Mouse (Mus musculus) intestine, embryonic 16.5 days (tissue): ENCODE data around the gene Trim61. TPM values are rescaled to one million over a fixed set of nuclear protein-coding genes. Genes with fewer than 3 reads are reported as not detected.
A peak's percentile ranks its signal among the peaks of the same experiment; 100 is the strongest.

Source experiments
- ATAC-seq: fragments of 200-750 bp; cut with Nextera tagmentation; 2 replicates; pipeline ENCODE4 v1.8.0; 2017; ENCODE audit warnings: moderate TSS enrichment, moderate library complexity
- H3K27ac ChIP-seq: fragments of 300-500 bp; sonication (generic); 2 replicates; pipeline ENCODE4 v1.5.1; 2014; ENCODE audit warnings: mild to moderate bottlenecking, low read length
- H3K27me3 ChIP-seq: fragments of 300-500 bp; sonication (generic); replicated peaks from 2 replicates; pipeline ENCODE4 v1.6.1; 2014; ENCODE audit warnings: low read length, control low read depth, mixed read lengths; ENCODE audit not compliant: control insufficient read depth, insufficient read depth
- H3K36me3 ChIP-seq: fragments of 300-500 bp; sonication (generic); 2 replicates; pipeline ENCODE4 v1.6.1; 2014; ENCODE audit warnings: low read length, control low read depth; ENCODE audit not compliant: control insufficient read depth, insufficient read depth
- H3K4me1 ChIP-seq: fragments of 300-500 bp; sonication (generic); 2 replicates; pipeline ENCODE4 v1.6.1; 2014; ENCODE audit warnings: low read length, control low read depth, mixed read lengths; ENCODE audit not compliant: control insufficient read depth, insufficient read depth
- H3K4me2 ChIP-seq: fragments of 300-500 bp; sonication (generic); 2 replicates; pipeline ENCODE4 v1.6.1; 2014; ENCODE audit warnings: low read depth, low read length, control low read depth
- H3K4me3 ChIP-seq: fragments of 300-500 bp; sonication (generic); 2 replicates; pipeline ENCODE4 v1.5.1; 2014; ENCODE audit warnings: mild to moderate bottlenecking, low read length
- H3K9ac ChIP-seq: fragments of 300-500 bp; sonication (generic); 2 replicates; pipeline ENCODE4 v1.6.1; 2014; ENCODE audit warnings: low read depth, low read length
- H3K9me3 ChIP-seq: fragments of 300-500 bp; sonication (generic); 2 replicates; pipeline ENCODE4 v1.6.1; 2016; ENCODE audit warnings: low read length, control low read depth; ENCODE audit not compliant: control insufficient read depth
- WGBS: fragments of 180-500 bp; shearing (Covaris S2); extraction: QIAGEN DNeasy Blood & Tissue Kit; methylation state at CpG from one replicate; pipeline ENCODE4 v1.1.7; 2014; 5-methylcytosine and 5-hydroxymethylcytosine counted together
- polyA plus RNA-seq: library from polyadenylated mRNA; unstranded; fragments of >200 nt; fragmentation: Nextera tagmentation; extraction: Ambion mirVana; gene quantifications from 2 replicates; pipeline ENCODE4 v1.2.1, GENCODE M21; 2015

Gene Trim61
- polyA plus RNA-seq, 1 experiment from 2014 or later = 0.15 TPM

DNA sequence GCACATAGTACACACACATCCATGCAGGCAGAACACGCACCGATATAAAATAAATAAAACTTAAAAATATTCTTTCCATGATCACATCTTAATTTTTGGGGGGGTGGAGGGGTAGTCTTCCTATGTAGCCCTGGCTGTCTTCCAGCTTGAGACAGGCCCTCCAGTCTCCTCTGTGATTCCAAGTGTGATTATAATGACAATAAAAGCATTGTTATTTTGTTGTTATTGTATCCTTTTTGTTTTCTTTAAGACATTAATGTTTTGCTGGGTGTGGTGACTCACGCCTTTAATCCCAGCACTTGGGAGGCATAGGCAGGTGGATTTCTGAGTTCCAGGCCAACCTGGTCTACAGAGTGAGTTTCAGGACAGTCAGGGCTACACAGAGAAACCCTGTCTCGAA, 29.5 kb upstream of the Trim61 start:
- ATAC-seq = no peak
- Histone ChIP-seq H3K4me3 (no peak overlapping the region), H3K27ac (no peak overlapping the region), H3K36me3 (no peaks in the 10 kb centered on the region), H3K27me3 (no peaks in the 10 kb centered on the region), H3K9me3 (no peaks in the 10 kb centered on the region), H3K4me2 (no peak overlapping the region), H3K9ac (no peak overlapping the region), H3K4me1 (no peaks in the 10 kb centered on the region)
- 80% methylated on average over 4 of the region's 4 CpGs for WGBS

DNA sequence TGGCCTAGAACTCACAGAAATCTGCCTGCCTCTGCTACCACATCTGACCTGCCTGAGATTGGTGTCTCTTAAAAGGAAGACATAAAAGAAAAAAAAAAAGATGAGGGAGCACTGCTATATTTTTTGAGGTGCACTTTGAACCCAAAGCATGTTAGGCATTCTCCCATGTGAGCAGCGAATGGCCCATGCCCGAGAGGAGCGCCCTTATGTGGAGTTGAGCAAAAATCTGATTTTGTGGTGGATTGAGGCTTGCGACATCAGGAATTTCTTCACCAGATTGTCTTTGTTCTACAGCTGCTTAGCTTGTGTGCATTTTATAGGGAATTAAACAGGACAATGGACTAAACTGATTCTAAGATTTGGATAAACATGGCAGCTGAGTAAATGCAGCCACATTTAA, 28.9 kb upstream of the Trim61 start:
- Histone ChIP-seq H3K9me3 (no peaks in the 10 kb centered on the region), H3K27ac (no peak overlapping the region), H3K4me3 (no peak overlapping the region), H3K4me2 (no peak overlapping the region), H3K27me3 (no peaks in the 10 kb centered on the region), H3K36me3 (no peaks in the 10 kb centered on the region), H3K9ac (no peak overlapping the region), H3K4me1 (no peaks in the 10 kb centered on the region)
- no peak for ATAC-seq
- 83% methylated on average over 4 of the region's 4 CpGs for WGBS

DNA sequence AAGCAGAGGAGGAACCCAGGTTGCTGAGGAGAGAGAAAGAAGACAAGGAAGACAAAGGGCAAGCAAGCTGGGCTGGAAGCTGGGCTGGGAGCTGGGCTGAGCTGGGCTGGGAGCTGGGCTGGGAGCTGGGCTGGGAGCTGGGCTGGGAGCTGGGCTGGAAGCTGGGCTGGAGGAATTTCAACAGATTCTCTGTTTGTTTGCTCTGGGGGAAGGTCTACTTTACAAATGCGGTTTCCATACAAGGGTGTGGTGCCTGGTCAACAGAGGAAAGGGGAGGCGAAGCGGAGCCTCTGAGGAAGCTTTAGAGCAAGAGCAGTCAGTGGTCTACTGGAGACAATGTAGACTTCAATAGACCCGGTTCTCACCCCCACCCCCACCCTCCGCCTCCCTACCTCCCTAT, 28.2 kb upstream of the Trim61 start:
- peak; percentile 67 for ATAC-seq
- Histone ChIP-seq H3K4me1 (no peaks in the 10 kb centered on the region), H3K27ac (no peak overlapping the region), H3K36me3 (no peaks in the 10 kb centered on the region), H3K27me3 (no peaks in the 10 kb centered on the region), H3K9ac (no peak overlapping the region), H3K4me3 (no peak overlapping the region), H3K9me3 (no peaks in the 10 kb centered on the region), H3K4me2 (no peak overlapping the region)
- 33% methylated on average over 5 of the region's 5 CpGs for WGBS

DNA sequence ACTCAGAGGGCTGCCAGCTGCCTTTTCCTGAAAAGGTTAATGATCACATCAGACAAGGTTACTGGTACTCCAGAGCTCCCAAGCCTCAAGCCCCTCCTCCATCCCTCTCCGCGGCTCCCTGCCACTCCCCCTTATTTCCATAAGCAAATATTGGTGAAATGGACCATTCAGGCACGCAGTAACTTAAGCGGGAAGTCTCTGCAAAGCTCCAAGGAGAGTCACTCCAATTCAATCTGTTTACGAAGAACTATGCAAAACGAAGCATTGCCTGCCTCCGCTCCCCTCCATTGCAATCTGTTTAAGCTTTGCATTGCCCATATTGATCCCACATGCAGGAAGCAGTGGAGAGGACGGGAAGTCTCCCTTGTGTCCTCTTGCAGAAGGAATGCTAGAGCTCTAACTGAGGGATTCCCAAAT, 18.8 kb upstream of the Trim61 start, which contains the start of gene Apela:
Gene Apela (minus strand): TSS at position 220 of the 417 bp plus-strand sequence.
- WGBS = under 1% methylated on average over 8 of the region's 8 CpGs
- Histone ChIP-seq H3K4me1 (peaks cover 8% of the 10 kb centered on the region), H3K9ac (peak within 1 kb of the TSS; percentile 36; the same call in 1 of the 2 replicates), H3K27ac (peak within 1 kb of the TSS; percentile 33; the same call in 1 of the 2 replicates), H3K9me3 (no peaks in the 10 kb centered on the region), H3K36me3 (no peaks in the 10 kb centered on the region), H3K4me3 (peak within 1 kb of the TSS; percentile 32), H3K4me2 (peak within 1 kb of the TSS; percentile 70), H3K27me3 (no peaks in the 10 kb centered on the region)
- ATAC-seq = peak; percentile 89

DNA sequence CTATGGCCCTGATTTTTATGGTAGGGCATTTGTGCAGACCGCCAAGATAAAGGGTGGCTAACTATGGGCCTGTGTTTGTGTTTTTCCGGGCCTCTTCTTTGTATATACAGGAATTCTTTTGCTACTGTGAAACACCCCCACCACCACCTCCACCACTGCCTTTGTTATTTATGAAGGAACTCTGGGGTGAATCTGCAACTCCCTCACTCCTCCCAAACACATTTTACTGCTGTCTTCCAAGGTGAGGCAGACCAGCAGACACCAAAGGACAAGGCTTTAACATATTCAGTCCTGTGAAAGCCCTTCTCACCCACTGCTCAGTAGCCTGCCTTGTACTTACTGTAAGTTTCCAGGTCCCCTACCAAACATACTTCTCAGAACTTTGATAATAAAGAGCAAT, 15.8 kb upstream of the Trim61 start:
- Histone ChIP-seq H3K4me1 (peaks cover 8% of the 10 kb centered on the region), H3K36me3 (no peaks in the 10 kb centered on the region), H3K4me3 (no peak overlapping the region), H3K27ac (no peak overlapping the region), H3K9ac (no peak overlapping the region), H3K4me2 (no peak overlapping the region), H3K27me3 (no peaks in the 10 kb centered on the region), H3K9me3 (no peaks in the 10 kb centered on the region)
- no peak for ATAC-seq
- 40% methylated on average over 2 of the region's 2 CpGs for WGBS

DNA sequence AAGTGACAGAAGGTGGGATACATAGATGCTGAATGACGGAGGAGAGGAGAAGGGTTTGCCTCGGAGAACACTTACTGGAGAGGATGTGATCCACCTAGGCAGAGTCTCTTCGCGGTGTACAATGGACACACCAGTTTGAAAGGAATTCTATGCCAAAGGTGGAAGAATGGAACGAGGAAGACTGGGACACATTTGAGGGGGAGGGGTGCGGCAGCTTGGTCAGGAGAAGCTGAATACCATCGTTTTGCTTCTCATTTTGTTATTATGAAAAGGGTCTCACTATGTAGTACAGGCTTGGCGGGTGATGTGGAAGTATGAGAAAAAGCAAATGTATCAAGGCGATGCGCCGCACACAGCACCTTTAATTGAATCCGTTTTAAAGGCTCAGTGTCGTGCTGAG, 14.7 kb upstream of the Trim61 start:
- no peak for ATAC-seq
- no peak overlapping the region for H3K9ac ChIP-seq
- no peaks in the 10 kb centered on the region for H3K9me3 ChIP-seq
- H3K4me1 ChIP-seq = peaks cover 8% of the 10 kb centered on the region
- no peaks in the 10 kb centered on the region for H3K36me3 ChIP-seq
- H3K4me2 ChIP-seq = no peak overlapping the region
- 75% methylated on average over 13 of the region's 13 CpGs for WGBS
- no peak overlapping the region for H3K27ac ChIP-seq
- no peak overlapping the region for H3K4me3 ChIP-seq
- no peaks in the 10 kb centered on the region for H3K27me3 ChIP-seq

DNA sequence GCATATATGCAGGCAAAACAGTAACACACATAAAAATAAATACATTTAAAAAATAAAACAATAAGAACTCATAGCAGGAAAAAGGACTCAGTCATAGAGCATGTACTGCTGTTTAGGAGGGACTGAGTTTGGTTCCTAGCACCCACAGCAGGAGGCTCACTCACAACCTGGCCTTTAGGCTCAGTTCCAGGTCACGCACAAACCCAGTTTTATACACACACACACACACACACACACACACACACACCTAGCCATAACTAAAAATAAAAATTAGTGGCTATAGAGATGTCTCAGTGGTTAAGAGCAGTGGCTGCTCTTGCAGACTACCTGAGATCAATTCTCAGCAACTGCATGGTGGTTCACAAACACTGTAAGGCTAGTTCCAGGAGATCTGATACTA, 13.8 kb upstream of the Trim61 start:
- WGBS = 95% methylated on average over 1 of the region's 1 CpGs

DNA sequence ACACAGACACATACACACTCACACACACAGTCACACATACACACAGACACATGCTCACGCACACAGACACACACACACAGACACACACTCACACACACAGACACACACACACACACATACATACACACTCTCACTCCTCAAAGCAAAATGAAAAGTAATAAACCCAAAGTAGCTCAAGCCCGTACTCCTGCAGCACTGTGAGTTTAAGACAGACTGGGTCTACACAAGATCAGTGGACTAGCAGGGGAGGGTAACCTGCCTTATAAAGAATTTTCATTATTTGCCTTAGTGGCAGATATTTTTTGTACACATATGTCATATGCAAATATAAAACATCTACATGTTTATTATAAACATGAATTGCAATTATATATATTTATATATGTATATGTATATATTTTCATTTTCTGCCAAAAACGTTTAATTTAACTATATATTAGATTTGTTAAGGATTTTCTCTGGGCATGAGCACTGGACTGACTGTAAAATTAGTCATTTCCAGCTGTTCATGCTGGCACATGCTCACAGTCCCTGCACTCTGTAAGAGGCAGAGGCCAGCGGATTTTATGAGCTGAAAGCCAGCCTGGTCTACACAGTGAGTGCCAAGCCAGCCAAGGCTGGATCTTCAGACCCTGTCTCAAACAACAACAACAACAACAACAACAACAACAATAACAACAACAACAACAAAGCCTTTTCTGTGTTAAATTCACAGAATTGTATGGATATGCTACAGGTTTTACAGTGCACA, 12.6 kb upstream of the Trim61 start:
- no peak for ATAC-seq
- no peaks in the 10 kb centered on the region for H3K36me3 ChIP-seq
- no peak overlapping the region for H3K9ac ChIP-seq
- 73% methylated on average over 4 of the region's 4 CpGs for WGBS
- no peak overlapping the region for H3K4me2 ChIP-seq
- H3K9me3 ChIP-seq = no peaks in the 10 kb centered on the region
- no peak overlapping the region for H3K27ac ChIP-seq
- H3K27me3 ChIP-seq = no peaks in the 10 kb centered on the region
- H3K4me1 ChIP-seq = peaks cover 3% of the 10 kb centered on the region; the same call in 1 of the 2 replicates
- H3K4me3 ChIP-seq = no peak overlapping the region

More for the DNA sequence above, 13.8 kb upstream of the Trim61 start:
- Histone ChIP-seq H3K27ac (no peak overlapping the region), H3K4me1 (peaks cover 5% of the 10 kb centered on the region), H3K27me3 (no peaks in the 10 kb centered on the region), H3K9ac (no peak overlapping the region), H3K36me3 (no peaks in the 10 kb centered on the region), H3K4me3 (no peak overlapping the region), H3K9me3 (no peaks in the 10 kb centered on the region), H3K4me2 (no peak overlapping the region)
- no peak for ATAC-seq

DNA sequence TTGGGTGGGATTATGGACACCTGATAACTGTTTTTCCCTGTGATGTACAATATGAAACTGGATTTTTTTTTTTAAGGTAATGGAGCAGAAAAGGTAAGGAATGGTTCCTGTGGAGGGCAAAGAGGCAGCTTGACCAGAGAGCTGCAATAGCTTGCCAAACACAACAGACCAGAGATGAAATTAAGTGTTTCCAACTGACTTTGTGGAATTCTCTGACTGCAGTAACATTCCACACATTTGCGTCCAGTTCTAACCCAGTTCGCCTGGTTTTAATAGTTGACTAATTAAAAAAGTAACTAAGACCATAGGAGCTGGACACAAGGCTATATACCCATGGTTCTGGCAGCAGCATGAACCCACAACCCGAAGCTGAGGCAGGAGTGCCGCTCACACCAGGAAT, 11.5 kb upstream of the Trim61 start:
- H3K27ac ChIP-seq = no peak overlapping the region
- H3K27me3 ChIP-seq = no peaks in the 10 kb centered on the region
- H3K4me2 ChIP-seq = no peak overlapping the region
- ATAC-seq = no peak
- no peaks in the 10 kb centered on the region for H3K9me3 ChIP-seq
- H3K9ac ChIP-seq = no peak overlapping the region
- H3K36me3 ChIP-seq = no peaks in the 10 kb centered on the region
- 0 out of 2 replicates have a peak, but pooled peaks cover 3% of the 10 kb centered on the region for H3K4me1 ChIP-seq
- WGBS = 77% methylated on average over 4 of the region's 4 CpGs
- no peak overlapping the region for H3K4me3 ChIP-seq
